Mouse (Mus musculus): ENCODE measurements around the gene 4933427D14Rik. TPM values are rescaled to one million over a fixed set of nuclear protein-coding genes. Genes with fewer than 3 reads are reported as not detected.

4933427D14Rik gene
- polyA plus RNA-seq, 1 experiment from 2014 or later, result 16.3 TPM

DNA sequence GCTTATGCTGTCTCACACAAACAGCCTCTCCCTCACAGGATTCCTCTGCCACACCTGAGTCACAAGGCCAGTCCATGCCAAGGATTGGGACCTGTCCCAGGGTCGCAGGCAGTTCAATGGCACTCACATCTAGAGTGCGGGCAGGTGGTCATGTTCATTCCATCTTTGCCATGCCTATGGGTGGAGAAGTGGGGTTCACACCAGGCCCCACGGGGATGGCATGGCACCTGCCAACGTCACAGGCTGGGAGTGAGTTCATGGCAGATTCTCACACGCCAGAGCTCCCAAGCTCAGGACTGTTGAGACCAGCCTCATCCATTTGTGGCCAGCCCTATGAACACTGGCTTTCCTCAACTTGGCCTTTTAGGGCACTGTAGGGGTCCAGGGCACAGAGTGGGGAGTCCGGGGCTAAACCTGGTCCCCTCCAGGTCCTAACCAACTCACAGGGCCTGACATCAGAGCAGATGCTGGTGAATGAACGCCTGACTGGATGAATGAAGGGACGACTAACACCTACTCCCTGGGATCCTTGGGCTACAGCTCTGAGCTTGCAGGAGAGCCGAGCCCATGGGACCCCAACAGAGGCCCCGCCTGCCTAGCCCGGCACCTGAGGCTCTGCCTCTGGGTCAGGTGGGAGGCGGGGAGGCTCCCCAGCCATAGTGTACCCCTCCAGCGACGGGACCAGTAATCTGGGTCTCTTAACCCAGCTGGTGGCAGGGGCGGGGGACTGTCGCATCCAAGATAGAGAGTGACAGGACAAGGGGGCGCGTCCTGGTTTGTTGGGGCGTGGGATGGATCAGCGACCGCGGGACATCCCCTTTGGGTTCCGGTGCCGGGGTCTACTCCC lies 72.5 kb downstream of the 4933427D14Rik start:
- peak overlapping the region; percentile 63 for H3K4me3 ChIP-seq

DNA sequence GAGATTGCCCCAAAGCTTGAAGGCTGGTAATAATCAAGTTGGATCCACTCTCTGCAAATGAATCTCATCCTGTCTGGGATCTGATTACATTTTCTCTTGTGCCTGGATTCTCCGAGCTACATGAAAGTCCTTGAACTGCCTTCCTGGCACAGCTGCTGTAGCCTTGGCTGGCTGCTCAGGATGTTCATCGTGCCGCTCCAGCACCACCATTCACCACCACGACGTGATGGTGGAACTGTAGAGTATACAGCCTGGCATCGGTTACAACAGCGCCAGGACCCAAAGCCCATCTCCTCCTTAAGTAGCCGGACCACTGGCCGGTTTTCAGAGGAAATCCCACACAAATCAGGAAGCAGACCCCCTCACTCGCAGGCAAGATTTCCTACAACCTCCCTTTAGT lies 74.2 kb downstream of the 4933427D14Rik start:
- no peak overlapping the region for H3K27ac ChIP-seq (replicated peaks)
- H3K9ac ChIP-seq, result no peak overlapping the region
- no peak overlapping the region for H3K4me2 ChIP-seq
- H3K36me3 ChIP-seq, result no peaks in the 10 kb centered on the region
- no peak for ATAC-seq (ENCODE audit: low FRiP score, low read depth)
- peaks cover 27% of the 10 kb centered on the region for H3K27me3 ChIP-seq
- no peaks in the 10 kb centered on the region for H3K9me3 ChIP-seq
- WGBS, result 75% methylated on average over 10 of the region's 10 CpGs
- H3K4me1 ChIP-seq (replicated peaks), result peaks cover 53% of the 10 kb centered on the region
- H3K4me3 ChIP-seq, result no peak overlapping the region

More for the DNA sequence above, 72.5 kb downstream of the 4933427D14Rik start:
- H3K9me3 ChIP-seq, result no peaks in the 10 kb centered on the region
- ATAC-seq (ENCODE audit: low FRiP score, low read depth), result peak; percentile 31
- H3K36me3 ChIP-seq, result no peaks in the 10 kb centered on the region
- no peak overlapping the region for H3K27ac ChIP-seq (replicated peaks)
- peak overlapping the region; percentile 87 for H3K4me2 ChIP-seq
- H3K27me3 ChIP-seq, result peaks cover 30% of the 10 kb centered on the region
- 21% methylated on average over 20 of the region's 24 CpGs for WGBS
- peak overlapping the region; percentile 77 for H3K9ac ChIP-seq
- H3K4me1 ChIP-seq (replicated peaks), result peaks cover 45% of the 10 kb centered on the region

DNA sequence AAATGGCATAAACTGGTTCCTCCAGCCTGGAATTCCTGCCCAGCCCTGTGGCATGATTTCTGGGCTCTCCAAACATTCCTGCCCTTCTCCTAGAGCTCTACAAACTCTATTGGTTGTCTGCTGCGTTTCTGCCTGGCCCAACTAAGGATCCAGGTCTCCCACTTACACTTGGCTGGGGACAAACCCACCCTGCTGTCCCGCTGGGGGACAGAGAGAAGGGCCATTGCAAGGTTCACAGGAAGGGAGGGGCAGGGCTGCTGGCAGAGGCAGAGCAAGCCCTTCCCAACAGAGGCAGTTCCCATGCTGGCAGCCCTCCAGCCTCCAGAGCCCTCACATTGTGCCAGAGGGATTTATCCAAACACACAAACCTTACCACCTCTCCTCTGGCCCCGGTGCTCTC lies 75.0 kb downstream of the 4933427D14Rik start:
- Histone ChIP-seq H3K9me3 (no peaks in the 10 kb centered on the region), H3K4me3 (no peak overlapping the region), H3K4me2 (no peak overlapping the region), H3K9ac (no peak overlapping the region), H3K4me1 (replicated peaks) (peaks cover 58% of the 10 kb centered on the region), H3K27me3 (peaks cover 24% of the 10 kb centered on the region), H3K36me3 (no peaks in the 10 kb centered on the region), H3K27ac (replicated peaks) (no peak overlapping the region)
- ATAC-seq (ENCODE audit: low FRiP score, low read depth), result no peak
- WGBS, result 26% methylated on average over 3 of the region's 3 CpGs

GRCm38 (mm10) chr11:72131697-72132096 lies 75.6 kb downstream of the 4933427D14Rik start:
- Histone ChIP-seq H3K27ac (replicated peaks) (no peak overlapping the region), H3K4me2 (no peak overlapping the region), H3K9ac (no peak overlapping the region), H3K4me3 (no peak overlapping the region), H3K27me3 (peaks cover 18% of the 10 kb centered on the region), H3K9me3 (no peaks in the 10 kb centered on the region), H3K4me1 (replicated peaks) (peaks cover 57% of the 10 kb centered on the region), H3K36me3 (no peaks in the 10 kb centered on the region)
- WGBS, result 82% methylated on average over 1 of the region's 1 CpGs
- no peak for ATAC-seq (ENCODE audit: low FRiP score, low read depth)

DNA sequence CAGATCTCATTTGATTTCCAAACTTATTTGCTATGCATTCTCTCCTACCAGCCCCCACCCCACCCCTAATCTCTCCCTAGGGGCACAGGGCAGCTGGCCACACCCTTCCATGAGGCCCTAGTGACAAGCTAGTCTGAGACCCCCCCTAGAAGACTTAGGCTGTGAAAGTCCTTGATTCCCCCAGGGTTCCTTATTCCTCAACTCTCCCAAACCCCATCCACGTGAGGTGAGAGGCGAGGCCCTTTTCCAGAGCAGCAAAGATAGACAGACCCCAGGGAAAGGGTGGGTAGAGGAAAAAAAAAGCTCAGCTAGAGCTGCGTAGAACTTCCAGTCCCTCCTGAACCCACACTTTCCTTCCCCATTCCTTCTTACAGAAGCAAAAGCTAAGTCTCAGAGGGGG lies 76.4 kb downstream of the 4933427D14Rik start:
- no peaks in the 10 kb centered on the region for H3K9me3 ChIP-seq
- peaks cover 50% of the 10 kb centered on the region for H3K4me1 ChIP-seq (replicated peaks)
- peaks cover 13% of the 10 kb centered on the region for H3K27me3 ChIP-seq
- 88% methylated on average over 3 of the region's 3 CpGs for WGBS
- no peaks in the 10 kb centered on the region for H3K36me3 ChIP-seq
- no peak for ATAC-seq (ENCODE audit: low FRiP score, low read depth)
- no peak overlapping the region for H3K4me3 ChIP-seq
- no peak overlapping the region for H3K9ac ChIP-seq
- H3K4me2 ChIP-seq, result no peak overlapping the region
- H3K27ac ChIP-seq (replicated peaks), result no peak overlapping the region

- no peak overlapping the region for H3K27ac ChIP-seq (replicated peaks)
- no peak overlapping the region for H3K9ac ChIP-seq
- no peak for ATAC-seq (ENCODE audit: low FRiP score, low read depth)
- H3K4me1 ChIP-seq (replicated peaks), result peaks cover 49% of the 10 kb centered on the region
- H3K9me3 ChIP-seq, result no peaks in the 10 kb centered on the region
- no peaks in the 10 kb centered on the region for H3K36me3 ChIP-seq
- WGBS, result 71% methylated on average over 3 of the region's 3 CpGs
- H3K4me2 ChIP-seq, result no peak overlapping the region
- H3K4me3 ChIP-seq, result no peak overlapping the region
- peaks cover 13% of the 10 kb centered on the region for H3K27me3 ChIP-seq
Measured at GRCm38 (mm10) chr11:72130472-72130871, 76.8 kb downstream of the 4933427D14Rik start.

- WGBS, result 18% methylated on average over 11 of the region's 11 CpGs
- H3K4me2 ChIP-seq, result no peak overlapping the region
- no peak overlapping the region for H3K9ac ChIP-seq
- H3K36me3 ChIP-seq, result no peaks in the 10 kb centered on the region
- no peak overlapping the region for H3K4me3 ChIP-seq
- H3K27ac ChIP-seq (replicated peaks), result no peak overlapping the region
- H3K9me3 ChIP-seq, result no peaks in the 10 kb centered on the region
- ATAC-seq (ENCODE audit: low FRiP score, low read depth), result no peak; the same call in 1 of the 2 replicates
- H3K27me3 ChIP-seq, result peaks cover 13% of the 10 kb centered on the region
- H3K4me1 ChIP-seq (replicated peaks), result peaks cover 45% of the 10 kb centered on the region
Measured at GRCm38 (mm10) chr11:72130021-72130420, 77.2 kb downstream of the 4933427D14Rik start.

- ATAC-seq (ENCODE audit: low FRiP score, low read depth), result no peak
- Histone ChIP-seq H3K4me1 (replicated peaks) (peaks cover 37% of the 10 kb centered on the region), H3K27me3 (peaks cover 9% of the 10 kb centered on the region), H3K9me3 (no peaks in the 10 kb centered on the region), H3K27ac (replicated peaks) (no peak overlapping the region), H3K36me3 (no peaks in the 10 kb centered on the region), H3K4me3 (no peak overlapping the region), H3K9ac (no peak overlapping the region), H3K4me2 (no peak overlapping the region)
- WGBS, result 74% methylated on average over 8 of the region's 8 CpGs
Measured at GRCm38 (mm10) chr11:72129032-72129894, 78.0 kb downstream of the 4933427D14Rik start.

GRCm38 (mm10) chr11:72127450-72128189 lies 79.6 kb downstream of the 4933427D14Rik start:
- peaks cover 31% of the 10 kb centered on the region for H3K4me1 ChIP-seq (replicated peaks)
- H3K27me3 ChIP-seq, result peaks cover 3% of the 10 kb centered on the region; the same call in 1 of the 2 replicates
- H3K4me2 ChIP-seq, result no peak overlapping the region
- H3K4me3 ChIP-seq, result no peak overlapping the region
- H3K9me3 ChIP-seq, result no peaks in the 10 kb centered on the region
- no peak for ATAC-seq (ENCODE audit: low FRiP score, low read depth)
- 68% methylated on average over 5 of the region's 5 CpGs for WGBS
- H3K27ac ChIP-seq (replicated peaks), result no peak overlapping the region
- no peak overlapping the region for H3K9ac ChIP-seq
- H3K36me3 ChIP-seq, result no peaks in the 10 kb centered on the region

GRCm38 (mm10) chr11:72125781-72126180 lies 81.5 kb downstream of the 4933427D14Rik start:
- peaks cover 22% of the 10 kb centered on the region for H3K4me1 ChIP-seq (replicated peaks)
- H3K9ac ChIP-seq, result no peak overlapping the region
- H3K27me3 ChIP-seq, result no peaks in the 10 kb centered on the region
- no peak overlapping the region for H3K4me2 ChIP-seq
- no peak overlapping the region for H3K27ac ChIP-seq (replicated peaks)
- no peak for ATAC-seq (ENCODE audit: low FRiP score, low read depth)
- H3K4me3 ChIP-seq, result no peak overlapping the region
- H3K36me3 ChIP-seq, result no peaks in the 10 kb centered on the region
- H3K9me3 ChIP-seq, result no peaks in the 10 kb centered on the region
- WGBS, result 77% methylated on average over 3 of the region's 3 CpGs

DNA sequence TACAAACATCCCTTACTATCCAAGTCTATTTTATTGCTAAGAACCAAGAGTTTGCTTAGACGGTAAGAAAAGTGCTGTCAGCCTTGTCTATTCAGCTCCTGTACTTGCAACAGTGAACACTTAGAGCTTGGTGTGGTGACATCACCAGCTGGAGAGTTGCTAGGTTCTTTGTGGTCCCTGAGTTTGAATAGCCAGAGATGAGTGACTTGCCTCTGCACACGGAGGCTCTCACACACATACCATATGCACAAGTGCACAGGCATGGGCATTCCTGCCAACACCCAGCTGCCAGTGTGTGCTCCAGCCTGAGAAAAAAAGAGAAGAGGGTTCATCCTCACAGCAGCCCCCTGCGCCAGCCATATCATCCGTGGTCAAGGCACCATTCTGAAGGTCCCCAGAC lies 83.7 kb downstream of the 4933427D14Rik start:
- no peak overlapping the region for H3K9ac ChIP-seq
- H3K9me3 ChIP-seq, result no peaks in the 10 kb centered on the region
- H3K4me2 ChIP-seq, result no peak overlapping the region
- H3K27me3 ChIP-seq, result no peaks in the 10 kb centered on the region
- ATAC-seq (ENCODE audit: low FRiP score, low read depth), result no peak
- no peaks in the 10 kb centered on the region for H3K36me3 ChIP-seq
- H3K27ac ChIP-seq (replicated peaks), result no peak overlapping the region
- H3K4me1 ChIP-seq (replicated peaks), result peaks cover 6% of the 10 kb centered on the region; the same call in 1 of the 2 replicates
- H3K4me3 ChIP-seq, result no peak overlapping the region
- 82% methylated on average over 4 of the region's 4 CpGs for WGBS

Data from hindbrain, embryonic 15.5 days (tissue).